Mouse (Mus musculus): ENCODE results near the gene Faf2.

GRCm38 (mm10) chr13:54684140-54684896, 62.7 kb downstream of the Faf2 start:
- TF ChIP-seq GATA1 (IDR thresholded peaks at IDR 0.05; ENCODE audit: low read length) (no peak), TAL1 (IDR thresholded peaks at IDR 0.05; ENCODE audit: low read length) (no peak)

Measured in erythroblast, embryonic 14.5 days (primary cell).